In genomic region chr17:8295825-8296224, GRCm38 (mm10) we compare ENCODE assay signal across 32 mouse cellular contexts. TPM values are rescaled to one million over a fixed set of nuclear protein-coding genes. Genes with fewer than 3 reads are reported as not detected.
A peak's percentile ranks its signal among the peaks of the same experiment; 100 is the strongest.
DNase-seq lines count a peak whose midpoint lies in the region; ATAC-seq and TF ChIP-seq lines count a peak whose summit lies in the region.
"Had no signal": no experiment of that assay in that cellular context is flagged by ENCODE, and none has a peak within 500 bp of the region (broad histone marks: within the 10 kb centered on the region; RNA-seq: fewer than 3 reads in every experiment).

No protein-coding gene starts in this region.

- intact Hi-C loops in gastrocnemius, adult 2 months (cut with DNase I), result no loop called here

- ATAC-seq in kidney, postnatal 0 days (replicated peaks; ENCODE audit: low FRiP score, low read depth), result no peak
- no peak for ATAC-seq in midbrain, postnatal 0 days (ENCODE audit: low FRiP score)
- no peak for ATAC-seq in midbrain, embryonic 15.5 days (replicated peaks)
- no peak for ATAC-seq in stomach, postnatal 0 days (ENCODE audit: low FRiP score, low TSS enrichment)
- ATAC-seq: intestine, embryonic 15.5 days had no signal

- no peaks in the 10 kb centered on the region for H3K4me1 ChIP-seq in kidney, postnatal 0 days (replicated peaks; ENCODE audit: insufficient read depth, low read length)
- H3K4me1 ChIP-seq in midbrain, postnatal 0 days (ENCODE audit: insufficient read depth, low read length), result no peaks in the 10 kb centered on the region
- no peaks in the 10 kb centered on the region for H3K4me1 ChIP-seq in midbrain, embryonic 15.5 days
- no peaks in the 10 kb centered on the region for H3K4me1 ChIP-seq in stomach, postnatal 0 days (replicated peaks; ENCODE audit: control insufficient read depth, insufficient read depth)
- H3K4me1 ChIP-seq: embryonic facial prominence, embryonic 12.5 days; heart, embryonic 12.5 days; intestine, embryonic 15.5 days; limb, embryonic 12.5 days; liver, embryonic 13.5 days; lung, embryonic 15.5 days; midbrain, embryonic 10.5 days; neural tube, embryonic 15.5 days; stomach, embryonic 15.5 days had no signal

- no peak overlapping the region for H3K27ac ChIP-seq in gastrocnemius, adult 2 months
- no peak overlapping the region for H3K27ac ChIP-seq in kidney, postnatal 0 days
- H3K27ac ChIP-seq in midbrain, postnatal 0 days (ENCODE audit: low read depth, low read length), result no peak overlapping the region
- H3K27ac ChIP-seq in midbrain, embryonic 15.5 days, result no peak overlapping the region
- no peak overlapping the region for H3K27ac ChIP-seq in stomach, postnatal 0 days (replicated peaks)
- H3K27ac ChIP-seq: embryonic facial prominence, embryonic 12.5 days; hindbrain, embryonic 14.5 days; intestine, embryonic 15.5 days; limb, embryonic 12.5 days; liver, embryonic 13.5 days; lung, embryonic 15.5 days; macrophage; midbrain, embryonic 10.5 days; neural tube, embryonic 15.5 days; stomach, embryonic 15.5 days had no signal

- H3K4me3 ChIP-seq in gastrocnemius, adult 2 months, result no peak overlapping the region
- no peak overlapping the region for H3K4me3 ChIP-seq in kidney, postnatal 0 days (replicated peaks; ENCODE audit: low read depth, low read length)
- H3K4me3 ChIP-seq in midbrain, postnatal 0 days (ENCODE audit: low read depth, low read length), result no peak overlapping the region
- no peak overlapping the region for H3K4me3 ChIP-seq in midbrain, embryonic 15.5 days
- H3K4me3 ChIP-seq in stomach, postnatal 0 days (ENCODE audit: low read depth, low read length), result no peak overlapping the region
- H3K4me3 ChIP-seq: embryonic facial prominence, embryonic 12.5 days; heart, embryonic 12.5 days; intestine, embryonic 15.5 days; limb, embryonic 12.5 days; liver, embryonic 13.5 days; lung, embryonic 15.5 days; midbrain, embryonic 10.5 days; neural tube, embryonic 15.5 days; stomach, embryonic 15.5 days had no signal

- H3K9me3 ChIP-seq in kidney, postnatal 0 days (replicated peaks; ENCODE audit: low read length), result no peaks in the 10 kb centered on the region
- H3K9me3 ChIP-seq in midbrain, postnatal 0 days (ENCODE audit: low read length), result no peaks in the 10 kb centered on the region
- no peaks in the 10 kb centered on the region for H3K9me3 ChIP-seq in midbrain, embryonic 15.5 days
- no peaks in the 10 kb centered on the region for H3K9me3 ChIP-seq in stomach, postnatal 0 days (ENCODE audit: control insufficient read depth, low read length)
- H3K9me3 ChIP-seq: embryonic facial prominence, embryonic 12.5 days; G1E; heart, embryonic 12.5 days; intestine, embryonic 15.5 days; limb, embryonic 12.5 days; liver, embryonic 13.5 days; lung, embryonic 15.5 days; midbrain, embryonic 10.5 days; neural tube, embryonic 15.5 days; stomach, embryonic 15.5 days had no signal

- DNase-seq in gastrocnemius, adult 2 months, result no peak
- no peak for DNase-seq in gastrocnemius, postnatal 4 days (ENCODE audit: low spot score in 2 of 2)
- no peak for DNase-seq in kidney, postnatal 0 days (ENCODE audit: low spot score)
- no peak for DNase-seq in kidney, postnatal 4 days
- DNase-seq in midbrain, postnatal 0 days (ENCODE audit: low spot score), result no peak
- no peak for DNase-seq in stomach, postnatal 0 days (ENCODE audit: low spot score)
- no peak for DNase-seq in adrenal gland, postnatal 36 days
- DNase-seq: adrenal gland, postnatal 25 days; cerebellum, adult 11-12 months; cerebellum, postnatal 14 days; heart, postnatal 14 days; liver, embryonic 13.5 days; thymus, adult 18-20 months; thymus, postnatal 36 days had no signal

- no peak overlapping the region for H3K9ac ChIP-seq in kidney, postnatal 0 days (ENCODE audit: low read depth, low read length)
- no peak overlapping the region for H3K9ac ChIP-seq in midbrain, postnatal 0 days (replicated peaks; ENCODE audit: low read length, poor library complexity, severe bottlenecking)
- H3K9ac ChIP-seq in midbrain, embryonic 15.5 days, result no peak overlapping the region
- H3K9ac ChIP-seq in stomach, postnatal 0 days (ENCODE audit: low read length), result no peak overlapping the region
- H3K9ac ChIP-seq: embryonic facial prominence, embryonic 12.5 days; heart, embryonic 12.5 days; hindbrain, embryonic 14.5 days; intestine, embryonic 15.5 days; limb, embryonic 12.5 days; liver, embryonic 13.5 days; lung, embryonic 15.5 days; neural tube, embryonic 15.5 days; stomach, embryonic 15.5 days had no signal

- no peak for TF ChIP-seq EP300 in stomach, postnatal 0 days (optimal IDR thresholded peaks at IDR 0.05)

- TF ChIP-seq CTCF in gastrocnemius, adult 2 months (IDR thresholded peaks at IDR 0.05), result peak; percentile 18; the same call in 1 of the 2 replicates
- TF ChIP-seq CTCF in kidney, postnatal 0 days (IDR thresholded peaks at IDR 0.05; ENCODE audit: low read depth), result peak; percentile 47
- TF ChIP-seq CTCF in midbrain, postnatal 0 days (IDR thresholded peaks at IDR 0.05), result peak; percentile 66
- TF ChIP-seq CTCF in stomach, postnatal 0 days (IDR thresholded peaks at IDR 0.05; ENCODE audit: low read depth), result peak; percentile 49

- no peak overlapping the region for H3K4me2 ChIP-seq in kidney, postnatal 0 days (ENCODE audit: low read length)
- no peak overlapping the region for H3K4me2 ChIP-seq in midbrain, postnatal 0 days (ENCODE audit: low read depth, low read length, poor library complexity, severe bottlenecking)
- no peak overlapping the region for H3K4me2 ChIP-seq in midbrain, embryonic 15.5 days
- H3K4me2 ChIP-seq in stomach, postnatal 0 days (replicated peaks; ENCODE audit: low read depth), result no peak overlapping the region
- H3K4me2 ChIP-seq: embryonic facial prominence, embryonic 12.5 days; heart, embryonic 12.5 days; hindbrain, embryonic 14.5 days; intestine, embryonic 15.5 days; limb, embryonic 12.5 days; liver, embryonic 13.5 days; lung, embryonic 15.5 days; neural tube, embryonic 15.5 days; stomach, embryonic 15.5 days had no signal

- H3K36me3 ChIP-seq in kidney, postnatal 0 days (ENCODE audit: insufficient read depth, low read length), result 0 out of 2 replicates have a peak, but pooled peaks cover 6% of the 10 kb centered on the region
- H3K36me3 ChIP-seq in midbrain, postnatal 0 days (ENCODE audit: insufficient read depth, low read length), result peaks cover 14% of the 10 kb centered on the region; the same call in 1 of the 2 replicates
- 0 out of 2 replicates have a peak, but pooled peaks cover 6% of the 10 kb centered on the region for H3K36me3 ChIP-seq in midbrain, embryonic 15.5 days (replicated peaks)
- H3K36me3 ChIP-seq in stomach, postnatal 0 days (ENCODE audit: control insufficient read depth, insufficient read depth, low read length), result peaks cover 6% of the 10 kb centered on the region; the same call in 1 of the 2 replicates
- H3K36me3 ChIP-seq: embryonic facial prominence, embryonic 12.5 days; intestine, embryonic 15.5 days; midbrain, embryonic 10.5 days had no signal

- no peaks in the 10 kb centered on the region for H3K27me3 ChIP-seq in kidney, postnatal 0 days (ENCODE audit: insufficient read depth, low read length)
- no peaks in the 10 kb centered on the region for H3K27me3 ChIP-seq in midbrain, postnatal 0 days (ENCODE audit: insufficient read depth, low read length)
- no peaks in the 10 kb centered on the region for H3K27me3 ChIP-seq in midbrain, embryonic 15.5 days (replicated peaks)
- no peaks in the 10 kb centered on the region for H3K27me3 ChIP-seq in stomach, postnatal 0 days (ENCODE audit: control insufficient read depth, insufficient read depth, low read length)
- H3K27me3 ChIP-seq: embryonic facial prominence, embryonic 12.5 days; heart, embryonic 12.5 days; intestine, embryonic 15.5 days; limb, embryonic 12.5 days; liver, embryonic 13.5 days; lung, embryonic 15.5 days; neural tube, embryonic 15.5 days; stomach, embryonic 15.5 days had no signal

RNA-seq across cellular contexts. Expression of gene Mpc1, which starts 13.1 kb away (rescaled TPM):
- total RNA-seq in gastrocnemius, adult 2 months (2021), result 100 to 1,000 TPM; 440 to 533 TPM
- total RNA-seq in gastrocnemius, postnatal 4 days (2021), result 100 to 1,000 TPM; 157 to 162 TPM
- 444 and 498 TPM in 2 replicates for polyA plus RNA-seq in kidney, postnatal 0 days (2015; fragmentation: Nextera tagmentation; extraction: Ambion mirVana)
- total RNA-seq in midbrain, postnatal 0 days (2014; rRNA removed), result 306 and 314 TPM in 2 replicates
- polyA plus RNA-seq in midbrain, postnatal 0 days (2015; fragmentation: Nextera tagmentation; extraction: Ambion mirVana), result 494 and 535 TPM in 2 replicates
- 263 and 274 TPM in 2 replicates for polyA plus RNA-seq in midbrain, embryonic 15.5 days (2015; fragmentation: Nextera tagmentation; extraction: Ambion mirVana)
- 292 and 304 TPM in 2 replicates for polyA plus RNA-seq in stomach, postnatal 0 days (2015; fragmentation: Nextera tagmentation; extraction: Ambion mirVana)
- total RNA-seq in adrenal gland, postnatal 36 days (2021), result 100 to 1,000 TPM; 391 to 415 TPM

RNA-seq across cellular contexts. Expression of gene Sft2d1, which starts 15.1 kb away (rescaled TPM):
- total RNA-seq in gastrocnemius, adult 2 months (2021), result 1 to 10 TPM; 4.9 to 9.6 TPM
- total RNA-seq in gastrocnemius, postnatal 4 days (2021), result 10 to 100 TPM; 25.0 to 29.1 TPM
- polyA plus RNA-seq in kidney, postnatal 0 days (2015; fragmentation: Nextera tagmentation; extraction: Ambion mirVana), result 93.3 and 102 TPM in 2 replicates
- total RNA-seq in midbrain, postnatal 0 days (2014; rRNA removed), result 113 and 130 TPM in 2 replicates
- 221 and 235 TPM in 2 replicates for polyA plus RNA-seq in midbrain, postnatal 0 days (2015; fragmentation: Nextera tagmentation; extraction: Ambion mirVana)
- polyA plus RNA-seq in midbrain, embryonic 15.5 days (2015; fragmentation: Nextera tagmentation; extraction: Ambion mirVana), result 191 and 200 TPM in 2 replicates
- 96.2 and 104 TPM in 2 replicates for polyA plus RNA-seq in stomach, postnatal 0 days (2015; fragmentation: Nextera tagmentation; extraction: Ambion mirVana)
- total RNA-seq in adrenal gland, postnatal 36 days (2021), result 10 to 100 TPM; 41.1 to 43.5 TPM

RNA-seq across cellular contexts. Expression of gene Prr18, which starts 41.4 kb away (rescaled TPM):
- under 1 TPM; 0.08 TPM for total RNA-seq in gastrocnemius, adult 2 months (2021)
- total RNA-seq in gastrocnemius, postnatal 4 days (2021), result under 1 TPM; 0.12 to 0.18 TPM
- polyA plus RNA-seq in kidney, postnatal 0 days (2015; fragmentation: Nextera tagmentation; extraction: Ambion mirVana), result 0.20 and 0.28 TPM in 2 replicates
- total RNA-seq in midbrain, postnatal 0 days (2014; rRNA removed), result 29.8 and 31.5 TPM in 2 replicates
- polyA plus RNA-seq in midbrain, postnatal 0 days (2015; fragmentation: Nextera tagmentation; extraction: Ambion mirVana), result 15.7 and 15.9 TPM in 2 replicates
- polyA plus RNA-seq in midbrain, embryonic 15.5 days (2015; fragmentation: Nextera tagmentation; extraction: Ambion mirVana), result 19.1 and 19.9 TPM in 2 replicates
- 0.50 and 0.62 TPM in 2 replicates for polyA plus RNA-seq in stomach, postnatal 0 days (2015; fragmentation: Nextera tagmentation; extraction: Ambion mirVana)
- total RNA-seq in adrenal gland, postnatal 36 days (2021), result under 1 TPM; 0.30 to 0.83 TPM
- total RNA-seq: gastrocnemius, adult 18-20 months; granulocyte monocyte progenitor cell, adult 5-6 weeks had no signal

RNA-seq across cellular contexts. Expression of gene T2, which starts 60.0 kb away (rescaled TPM):
- total RNA-seq in gastrocnemius, adult 2 months (2021), result not detected
- not detected for total RNA-seq in gastrocnemius, postnatal 4 days (2021)
- 0.46 and 0.50 TPM in 2 replicates for polyA plus RNA-seq in kidney, postnatal 0 days (2015; fragmentation: Nextera tagmentation; extraction: Ambion mirVana)
- total RNA-seq in midbrain, postnatal 0 days (2014; rRNA removed), result 0.38 and 2.1 TPM in 2 replicates
- polyA plus RNA-seq in midbrain, postnatal 0 days (2015; fragmentation: Nextera tagmentation; extraction: Ambion mirVana), result 0.81 and 0.90 TPM in 2 replicates
- polyA plus RNA-seq in midbrain, embryonic 15.5 days (2015; fragmentation: Nextera tagmentation; extraction: Ambion mirVana), result 0.64 and 0.97 TPM in 2 replicates
- polyA plus RNA-seq in stomach, postnatal 0 days (2015; fragmentation: Nextera tagmentation; extraction: Ambion mirVana), result 0.13 and 0.18 TPM in 2 replicates
- not detected for total RNA-seq in adrenal gland, postnatal 36 days (2021)
- total RNA-seq: adrenal gland, postnatal 25 days; G1E; gastrocnemius, adult 18-20 months; granulocyte monocyte progenitor cell, adult 5-6 weeks had no signal
- polyA plus RNA-seq: G1E, macrophage had no signal

RNA-seq across cellular contexts. Expression of gene Ccr6, which starts 60.0 kb away (rescaled TPM):
- total RNA-seq in gastrocnemius, adult 2 months (2021), result not detected
- not detected for total RNA-seq in gastrocnemius, postnatal 4 days (2021)
- polyA plus RNA-seq in kidney, postnatal 0 days (2015; fragmentation: Nextera tagmentation; extraction: Ambion mirVana), result not detected in 2 replicates
- total RNA-seq in midbrain, postnatal 0 days (2014; rRNA removed), result not detected in 2 replicates
- not detected in 2 replicates for polyA plus RNA-seq in midbrain, postnatal 0 days (2015; fragmentation: Nextera tagmentation; extraction: Ambion mirVana)
- not detected in 2 replicates for polyA plus RNA-seq in midbrain, embryonic 15.5 days (2015; fragmentation: Nextera tagmentation; extraction: Ambion mirVana)
- 0.13 and 0.17 TPM in 2 replicates for polyA plus RNA-seq in stomach, postnatal 0 days (2015; fragmentation: Nextera tagmentation; extraction: Ambion mirVana)
- not detected for total RNA-seq in adrenal gland, postnatal 36 days (2021)
- total RNA-seq: adrenal gland, postnatal 25 days; G1E; gastrocnemius, adult 18-20 months; granulocyte monocyte progenitor cell, adult 5-6 weeks; heart, postnatal 14 days; layer of hippocampus, postnatal 14 days; left cerebral cortex, postnatal 10 days had no signal
- polyA plus RNA-seq: embryonic facial prominence, embryonic 12.5 days; forebrain, embryonic 11.5 days; G1E; heart, embryonic 12.5 days; hindbrain, embryonic 14.5 days; kidney, embryonic 16.5 days; limb, embryonic 12.5 days; lung, embryonic 15.5 days; macrophage; midbrain, embryonic 10.5 days; neural tube, embryonic 15.5 days had no signal

Comparison
In these comparisons a context has a peak if more than half of its experiments do, and no peak if none do; other contexts are left out.
1. RNA of gene Prr18, which starts 41.4 kb away (total RNA-seq): 29.8 to 31.5 TPM in midbrain, postnatal 0 days; 0.30 to 0.83 TPM in adrenal gland, postnatal 36 days, 0.12 to 0.18 TPM in gastrocnemius, postnatal 4 days and 0.08 TPM in gastrocnemius, adult 2 months; every median in the first group is over 10 times any median in the second.
2. Peak in every context shown above with its lines, with median percentiles within 50 percentile points of each other: CTCF ChIP-seq.